Mouse (Mus musculus): ENCODE measurements around the gene Clcn6. TPM values are rescaled to one million over a fixed set of nuclear protein-coding genes. Genes with fewer than 3 reads are reported as not detected.

The Clcn6 gene
- total and polyA plus RNA-seq, 3 experiments, result 6.2 to 21.0 (median 16.1) TPM

GRCm38 (mm10) chr4:148039254-148040028 is 820 bp upstream of the Clcn6 start:
- no peak for TF ChIP-seq TAL1 (conservative IDR thresholded peaks at IDR 0.05; ENCODE audit: low read depth, low read length)
- no peak for TF ChIP-seq CTCF (IDR thresholded peaks at IDR 0.05; ENCODE audit: low read depth, low read length)
- no peak for TF ChIP-seq GATA2 (IDR thresholded peaks at IDR 0.05; ENCODE audit: borderline replicate concordance, low read depth, low read length)
- TF ChIP-seq POLR2AphosphoS5 (IDR thresholded peaks at IDR 0.05; ENCODE audit: insufficient replicate concordance, low read depth, low read length), result no peak
- TF ChIP-seq GATA1 (IDR thresholded peaks at IDR 0.05; ENCODE audit: borderline replicate concordance, low read length), result no peak
- DNase-seq (ENCODE audit: low spot score) (no peak), ATAC-seq (ENCODE audit: extremely low read depth, insufficient number of reproducible peaks, low FRiP score, poor library complexity, severe bottlenecking) (no peak)
- Histone ChIP-seq H3K9me3 (replicated peaks) (no peaks in the 10 kb centered on the region), H3K4me1 (ENCODE audit: insufficient read depth, low read depth, low read length) (peaks cover 55% of the 10 kb centered on the region), H3K36me3 (replicated peaks) (peaks cover 44% of the 10 kb centered on the region), H3K27me3 (ENCODE audit: insufficient read depth, low read length) (no peaks in the 10 kb centered on the region), H3K4me3 (ENCODE audit: low read depth, low read length) (peak overlapping the region; percentile 92)

GRCm38 (mm10) chr4:148038079-148038599 is 482 bp downstream of the Clcn6 start:
- peaks cover 46% of the 10 kb centered on the region for H3K4me1 ChIP-seq (ENCODE audit: insufficient read depth, low read depth, low read length)
- DNase-seq (ENCODE audit: low spot score), result no peak

GRCm38 (mm10) chr4:148035440-148035839 is 3.2 kb downstream of the Clcn6 start:
- ATAC-seq (ENCODE audit: extremely low read depth, insufficient number of reproducible peaks, low FRiP score, poor library complexity, severe bottlenecking) (no peak), DNase-seq (ENCODE audit: low spot score) (no peak)
- TF ChIP-seq GATA2 (IDR thresholded peaks at IDR 0.05; ENCODE audit: borderline replicate concordance, low read depth, low read length) (no peak), TAL1 (conservative IDR thresholded peaks at IDR 0.05; ENCODE audit: low read depth, low read length) (no peak), POLR2AphosphoS5 (IDR thresholded peaks at IDR 0.05; ENCODE audit: insufficient replicate concordance, low read depth, low read length) (no peak), GATA1 (IDR thresholded peaks at IDR 0.05; ENCODE audit: borderline replicate concordance, low read length) (no peak), CTCF (IDR thresholded peaks at IDR 0.05; ENCODE audit: low read depth, low read length) (no peak)
- Histone ChIP-seq H3K27me3 (ENCODE audit: insufficient read depth, low read length) (no peaks in the 10 kb centered on the region), H3K36me3 (replicated peaks) (peaks cover 41% of the 10 kb centered on the region), H3K4me3 (ENCODE audit: low read depth, low read length) (no peak overlapping the region), H3K4me1 (ENCODE audit: insufficient read depth, low read depth, low read length) (peaks cover 27% of the 10 kb centered on the region), H3K9me3 (replicated peaks) (no peaks in the 10 kb centered on the region)

More at GRCm38 (mm10) chr4:148038079-148038599, 482 bp downstream of the Clcn6 start:
- ATAC-seq (ENCODE audit: extremely low read depth, insufficient number of reproducible peaks, low FRiP score, poor library complexity, severe bottlenecking), result no peak
- Histone ChIP-seq H3K4me3 (ENCODE audit: low read depth, low read length) (peak overlapping the region; percentile 92), H3K27me3 (ENCODE audit: insufficient read depth, low read length) (no peaks in the 10 kb centered on the region), H3K36me3 (replicated peaks) (peaks cover 39% of the 10 kb centered on the region), H3K9me3 (replicated peaks) (no peaks in the 10 kb centered on the region)
- TF ChIP-seq TAL1 (conservative IDR thresholded peaks at IDR 0.05; ENCODE audit: low read depth, low read length), result no peak
- no peak for TF ChIP-seq GATA2 (IDR thresholded peaks at IDR 0.05; ENCODE audit: borderline replicate concordance, low read depth, low read length)
- no peak for TF ChIP-seq CTCF (IDR thresholded peaks at IDR 0.05; ENCODE audit: low read depth, low read length)
- TF ChIP-seq GATA1 (IDR thresholded peaks at IDR 0.05; ENCODE audit: borderline replicate concordance, low read length), result no peak
- TF ChIP-seq POLR2AphosphoS5 (IDR thresholded peaks at IDR 0.05; ENCODE audit: insufficient replicate concordance, low read depth, low read length), result no peak

- Histone ChIP-seq H3K36me3 (replicated peaks) (peaks cover 51% of the 10 kb centered on the region), H3K9me3 (replicated peaks) (no peaks in the 10 kb centered on the region), H3K4me1 (ENCODE audit: insufficient read depth, low read depth, low read length) (peaks cover 12% of the 10 kb centered on the region), H3K27me3 (ENCODE audit: insufficient read depth, low read length) (no peaks in the 10 kb centered on the region), H3K4me3 (ENCODE audit: low read depth, low read length) (no peak overlapping the region)
- ATAC-seq (ENCODE audit: extremely low read depth, insufficient number of reproducible peaks, low FRiP score, poor library complexity, severe bottlenecking) (no peak), DNase-seq (ENCODE audit: low spot score) (no peak)
- no peak for TF ChIP-seq POLR2AphosphoS5 (IDR thresholded peaks at IDR 0.05; ENCODE audit: insufficient replicate concordance, low read depth, low read length)
- no peak for TF ChIP-seq TAL1 (conservative IDR thresholded peaks at IDR 0.05; ENCODE audit: low read depth, low read length)
- TF ChIP-seq CTCF (IDR thresholded peaks at IDR 0.05; ENCODE audit: low read depth, low read length), result no peak
- no peak for TF ChIP-seq GATA2 (IDR thresholded peaks at IDR 0.05; ENCODE audit: borderline replicate concordance, low read depth, low read length)
- TF ChIP-seq GATA1 (IDR thresholded peaks at IDR 0.05; ENCODE audit: borderline replicate concordance, low read length), result no peak
Observed at GRCm38 (mm10) chr4:148033858-148034410, 4.7 kb downstream of the Clcn6 start.

GRCm38 (mm10) chr4:148030506-148030905 is 8.1 kb downstream of the Clcn6 start:
- peaks cover 72% of the 10 kb centered on the region for H3K36me3 ChIP-seq (replicated peaks)
- no peak overlapping the region for H3K4me3 ChIP-seq (ENCODE audit: low read depth, low read length)
- DNase-seq (ENCODE audit: low spot score), result no peak
- no peaks in the 10 kb centered on the region for H3K27me3 ChIP-seq (ENCODE audit: insufficient read depth, low read length)
- no peak for ATAC-seq (ENCODE audit: extremely low read depth, insufficient number of reproducible peaks, low FRiP score, poor library complexity, severe bottlenecking)
- peaks cover 3% of the 10 kb centered on the region; the same call in 1 of the 2 replicates for H3K4me1 ChIP-seq (ENCODE audit: insufficient read depth, low read depth, low read length)
- H3K9me3 ChIP-seq (replicated peaks), result no peaks in the 10 kb centered on the region
- no peak for TF ChIP-seq GATA2 (IDR thresholded peaks at IDR 0.05; ENCODE audit: borderline replicate concordance, low read depth, low read length)
- no peak for TF ChIP-seq CTCF (IDR thresholded peaks at IDR 0.05; ENCODE audit: low read depth, low read length)
- no peak for TF ChIP-seq TAL1 (conservative IDR thresholded peaks at IDR 0.05; ENCODE audit: low read depth, low read length)
- no peak for TF ChIP-seq GATA1 (IDR thresholded peaks at IDR 0.05; ENCODE audit: borderline replicate concordance, low read length)
- no peak for TF ChIP-seq POLR2AphosphoS5 (IDR thresholded peaks at IDR 0.05; ENCODE audit: insufficient replicate concordance, low read depth, low read length)

- Histone ChIP-seq H3K9me3 (replicated peaks) (no peaks in the 10 kb centered on the region), H3K4me1 (ENCODE audit: insufficient read depth, low read depth, low read length) (peaks cover 3% of the 10 kb centered on the region; the same call in 1 of the 2 replicates), H3K4me3 (ENCODE audit: low read depth, low read length) (no peak overlapping the region), H3K36me3 (replicated peaks) (peaks cover 73% of the 10 kb centered on the region), H3K27me3 (ENCODE audit: insufficient read depth, low read length) (no peaks in the 10 kb centered on the region)
- no peak for DNase-seq (ENCODE audit: low spot score)
- TF ChIP-seq GATA1 (IDR thresholded peaks at IDR 0.05; ENCODE audit: borderline replicate concordance, low read length) (no peak), POLR2AphosphoS5 (IDR thresholded peaks at IDR 0.05; ENCODE audit: insufficient replicate concordance, low read depth, low read length) (no peak), GATA2 (IDR thresholded peaks at IDR 0.05; ENCODE audit: borderline replicate concordance, low read depth, low read length) (no peak), CTCF (IDR thresholded peaks at IDR 0.05; ENCODE audit: low read depth, low read length) (no peak), TAL1 (conservative IDR thresholded peaks at IDR 0.05; ENCODE audit: low read depth, low read length) (no peak)
- ATAC-seq (ENCODE audit: extremely low read depth, insufficient number of reproducible peaks, low FRiP score, poor library complexity, severe bottlenecking), result no peak
Observed at GRCm38 (mm10) chr4:148029297-148029696, 9.3 kb downstream of the Clcn6 start.
